Mouse (Mus musculus): ENCODE data around the gene March9. TPM values are rescaled to one million over a fixed set of nuclear protein-coding genes. Genes with fewer than 3 reads are reported as not detected.

The March9 gene
- polyA plus RNA-seq, 1 experiment: 1.7 TPM

- Histone ChIP-seq H3K27ac (ENCODE audit: insufficient read depth, low read depth, low read length) (no peak overlapping the region), H3K4me3 (ENCODE audit: insufficient read depth, low read length) (no peak overlapping the region), H3K4me1 (ENCODE audit: control insufficient read depth, insufficient read depth, low read length) (no peaks in the 10 kb centered on the region)
- TF ChIP-seq CTCF (IDR thresholded peaks at IDR 0.05; ENCODE audit: low read depth, low read length) (no peak), POLR2A (IDR thresholded peaks at IDR 0.05; ENCODE audit: borderline replicate concordance, low read depth, low read length) (no peak)
Measured at GRCm38 (mm10) chr10:127016488-127016887, 43.5 kb downstream of the March9 start.

Other genes starting within 250 kb of the March9 start
- 3.7 and 5.0 TPM in 2 replicates for gene Atp23, start 158.8 kb downstream of the March9 start, polyA plus RNA-seq (2012; ENCODE audit: insufficient read depth, insufficient read length, missing spikeins)
- 117 and 123 TPM in 2 replicates for gene Ctdsp2, start 81.5 kb downstream of the March9 start, polyA plus RNA-seq (2012; ENCODE audit: insufficient read depth, insufficient read length, missing spikeins)
- not detected in 2 replicates for gene Avil, start 59.5 kb downstream of the March9 start, polyA plus RNA-seq (2012; ENCODE audit: insufficient read depth, insufficient read length, missing spikeins)
- 12.9 and 16.4 TPM in 2 replicates for gene Tsfm, start 29.3 kb downstream of the March9 start, polyA plus RNA-seq (2012; ENCODE audit: insufficient read depth, insufficient read length, missing spikeins)
- 3.1 and 4.3 TPM in 2 replicates for gene Mettl1, start 18.8 kb downstream of the March9 start, polyA plus RNA-seq (2012; ENCODE audit: insufficient read depth, insufficient read length, missing spikeins)
- 0.34 TPM in 1 of 2 replicates, not detected in the other for gene Eef1akmt3, start 18.7 kb downstream of the March9 start, polyA plus RNA-seq (2012; ENCODE audit: insufficient read depth, insufficient read length, missing spikeins)
- not detected in 2 replicates for gene Cyp27b1, start 11.9 kb downstream of the March9 start, polyA plus RNA-seq (2012; ENCODE audit: insufficient read depth, insufficient read length, missing spikeins)
- 161 and 187 TPM in 2 replicates for gene Cdk4, start 3.4 kb upstream of the March9 start, polyA plus RNA-seq (2012; ENCODE audit: insufficient read depth, insufficient read length, missing spikeins)
- gene Tspan31, start 10.1 kb upstream of the March9 start, polyA plus RNA-seq (2012; ENCODE audit: insufficient read depth, insufficient read length, missing spikeins): 116 and 126 TPM in 2 replicates
- 0.85 and 2.0 TPM in 2 replicates for gene Agap2, start 15.1 kb upstream of the March9 start, polyA plus RNA-seq (2012; ENCODE audit: insufficient read depth, insufficient read length, missing spikeins)
- 164 and 167 TPM in 2 replicates for gene Os9, start 60.9 kb upstream of the March9 start, polyA plus RNA-seq (2012; ENCODE audit: insufficient read depth, insufficient read length, missing spikeins)
- 42.2 and 50.6 TPM in 2 replicates for gene B4galnt1, start 105.0 kb upstream of the March9 start, polyA plus RNA-seq (2012; ENCODE audit: insufficient read depth, insufficient read length, missing spikeins)
- gene Slc26a10, start 120.5 kb upstream of the March9 start, polyA plus RNA-seq (2012; ENCODE audit: insufficient read depth, insufficient read length, missing spikeins): not detected in 2 replicates
- 1.3 TPM in 1 of 2 replicates, not detected in the other for gene Arhgef25, start 129.9 kb upstream of the March9 start, polyA plus RNA-seq (2012; ENCODE audit: insufficient read depth, insufficient read length, missing spikeins)
- gene Dtx3, start 135.5 kb upstream of the March9 start, polyA plus RNA-seq (2012; ENCODE audit: insufficient read depth, insufficient read length, missing spikeins): 60.1 and 68.7 TPM in 2 replicates
- 34.5 and 35.0 TPM in 2 replicates for gene Pip4k2c, start 151.4 kb upstream of the March9 start, polyA plus RNA-seq (2012; ENCODE audit: insufficient read depth, insufficient read length, missing spikeins)
- gene Kif5a, start 203.2 kb upstream of the March9 start, polyA plus RNA-seq (2012; ENCODE audit: insufficient read depth, insufficient read length, missing spikeins): 2.3 and 2.5 TPM in 2 replicates
- 119 and 121 TPM in 2 replicates for gene Dctn2, start 206.2 kb upstream of the March9 start, polyA plus RNA-seq (2012; ENCODE audit: insufficient read depth, insufficient read length, missing spikeins)
- 45.8 and 53.4 TPM in 2 replicates for gene Mbd6, start 228.8 kb upstream of the March9 start, polyA plus RNA-seq (2012; ENCODE audit: insufficient read depth, insufficient read length, missing spikeins)

Measured in bone marrow macrophage, adult 2 months (primary cell).